Mouse (Mus musculus): ENCODE measurements around the gene Arhgef16.

Gene Arhgef16

DNA sequence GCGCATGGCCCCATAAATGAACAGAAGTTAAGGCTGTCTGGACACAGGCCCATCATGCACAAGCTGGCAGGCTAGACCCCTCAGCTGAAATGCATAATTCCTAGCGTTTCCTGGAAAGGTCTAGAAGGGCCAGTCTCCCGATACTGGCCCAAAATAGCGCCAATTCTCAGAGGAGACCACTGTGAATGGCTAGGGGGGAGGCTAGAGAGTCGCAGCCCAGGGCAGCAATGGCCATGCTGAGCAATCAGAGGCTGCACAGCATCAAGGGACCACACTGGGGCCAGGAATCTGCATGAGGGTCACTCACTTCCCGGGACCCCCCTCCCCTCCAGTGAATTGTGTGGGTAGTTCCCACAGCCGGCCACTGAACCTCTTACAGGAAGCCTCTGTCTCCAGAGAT, 17.8 kb downstream of the Arhgef16 start:
- DNase-seq, result no peak

DNA sequence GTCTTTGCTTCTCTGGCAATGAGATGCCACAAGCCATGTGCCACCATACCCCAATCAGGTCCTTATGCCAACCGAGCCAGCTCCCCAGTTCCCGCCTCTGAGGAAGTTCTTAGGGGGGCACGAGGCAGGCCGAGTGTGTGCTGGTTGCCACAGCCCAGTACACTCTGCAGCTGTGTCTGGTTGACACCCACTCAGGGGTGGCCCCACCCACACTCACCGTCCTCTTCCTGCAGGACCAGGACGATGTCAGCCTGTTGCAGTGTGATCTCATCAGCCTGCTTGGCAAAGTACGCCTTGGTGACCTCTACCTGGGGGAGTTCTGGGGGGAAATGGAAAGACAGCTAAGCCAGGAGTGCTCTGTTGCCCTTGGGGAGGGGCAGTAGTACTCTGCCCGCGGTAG, 22.0 kb downstream of the Arhgef16 start:
- no peak for DNase-seq

DNA sequence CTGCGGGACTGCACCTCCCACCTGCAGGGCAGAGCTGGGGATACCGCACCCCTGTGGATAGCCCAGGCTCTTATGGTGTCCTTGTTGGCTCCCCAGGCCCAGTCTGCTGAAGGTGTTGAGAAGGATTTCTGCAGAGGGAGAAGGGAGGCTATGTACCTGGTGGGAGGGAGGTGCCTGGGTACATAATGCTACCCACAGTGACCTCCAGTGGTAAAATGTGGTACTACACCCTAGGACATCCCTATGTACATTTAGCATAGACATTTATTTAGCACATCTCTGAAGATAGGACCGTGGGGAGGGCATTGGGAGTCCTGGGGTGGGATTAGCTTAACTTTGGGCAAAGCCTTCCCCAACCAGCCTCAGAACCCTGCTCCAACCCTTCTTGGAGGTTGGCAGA, 28.5 kb downstream of the Arhgef16 start:
- peak; percentile 26 to 44 for DNase-seq

DNA sequence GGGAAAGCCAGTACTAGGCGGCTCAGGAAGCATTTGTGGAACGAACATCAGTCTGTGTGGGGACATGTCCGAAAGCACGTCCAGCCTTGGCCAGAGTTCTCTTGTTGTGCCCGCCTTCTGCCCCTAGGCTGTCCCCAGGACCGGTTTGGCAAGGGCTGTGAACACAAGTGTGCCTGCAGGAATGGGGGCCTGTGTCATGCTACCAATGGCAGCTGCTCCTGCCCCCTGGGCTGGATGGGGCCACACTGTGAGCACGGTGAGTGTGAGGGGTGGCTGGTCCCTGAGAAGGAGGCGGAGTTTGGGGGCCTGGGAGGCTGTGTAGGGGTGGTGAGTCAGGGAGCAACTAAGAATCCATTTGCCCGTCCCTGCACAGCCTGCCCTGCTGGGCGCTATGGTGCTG, 32.0 kb downstream of the Arhgef16 start:
- DNase-seq, result no peak

DNA sequence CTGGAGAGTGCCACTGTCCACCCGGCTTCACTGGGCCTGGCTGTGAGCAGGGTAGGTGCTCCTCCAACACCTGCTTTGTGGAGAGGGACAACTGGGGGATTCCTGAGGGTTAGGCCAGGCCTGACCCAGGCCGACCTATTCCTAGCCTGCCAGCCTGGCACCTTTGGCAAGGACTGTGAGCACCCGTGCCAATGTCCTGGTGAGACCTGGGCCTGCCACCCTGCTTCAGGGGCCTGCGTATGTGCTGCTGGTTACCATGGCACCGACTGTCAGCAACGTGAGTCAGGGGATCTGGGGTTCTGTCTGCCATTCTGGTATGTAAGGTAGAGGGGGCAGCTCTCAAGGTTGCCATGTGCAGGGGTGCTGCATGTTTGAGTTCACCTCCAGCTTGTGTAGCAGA, 34.0 kb downstream of the Arhgef16 start:
- no peak for DNase-seq

DNA sequence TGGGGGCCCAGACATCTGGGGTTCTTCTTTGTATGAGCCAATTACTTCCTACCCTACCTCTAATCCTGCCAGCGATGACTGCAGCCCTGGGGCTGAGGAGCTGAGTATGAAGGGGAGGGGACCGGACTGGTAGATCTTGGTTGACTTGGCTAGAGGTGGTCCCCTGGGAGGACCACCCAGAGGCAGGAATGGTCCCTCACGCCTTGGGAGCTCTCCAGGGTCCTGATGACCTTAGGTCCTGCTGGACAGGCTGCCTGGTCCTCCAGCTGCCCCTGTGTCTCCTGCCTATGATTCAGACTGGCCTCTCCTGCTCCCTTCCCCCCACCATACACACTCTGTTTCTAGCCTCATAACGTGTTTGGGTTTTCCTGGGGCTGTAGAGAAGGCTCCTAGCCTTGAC, 39.4 kb downstream of the Arhgef16 start:
- DNase-seq, result no peak

DNA sequence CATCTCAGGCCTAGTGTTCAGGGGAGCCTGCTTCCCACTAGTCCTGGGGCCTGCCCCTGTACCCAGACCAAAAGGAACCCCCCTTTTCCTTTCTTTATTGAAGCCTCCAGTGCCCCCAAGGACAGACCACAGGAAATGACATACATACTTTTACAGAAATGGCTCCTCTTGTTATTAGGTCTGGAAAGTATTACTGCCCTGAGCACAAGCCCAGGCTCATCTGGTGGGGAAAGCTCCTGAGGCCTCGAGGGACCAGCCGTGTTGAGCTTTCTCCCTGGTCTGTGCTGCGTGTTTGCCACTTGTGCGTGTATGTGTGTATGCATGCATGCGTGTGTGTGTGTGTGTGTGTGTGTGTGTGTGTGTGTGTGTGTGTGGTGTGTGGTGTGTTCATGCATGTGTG, 40.7 kb downstream of the Arhgef16 start:
- DNase-seq, result no peak

DNA sequence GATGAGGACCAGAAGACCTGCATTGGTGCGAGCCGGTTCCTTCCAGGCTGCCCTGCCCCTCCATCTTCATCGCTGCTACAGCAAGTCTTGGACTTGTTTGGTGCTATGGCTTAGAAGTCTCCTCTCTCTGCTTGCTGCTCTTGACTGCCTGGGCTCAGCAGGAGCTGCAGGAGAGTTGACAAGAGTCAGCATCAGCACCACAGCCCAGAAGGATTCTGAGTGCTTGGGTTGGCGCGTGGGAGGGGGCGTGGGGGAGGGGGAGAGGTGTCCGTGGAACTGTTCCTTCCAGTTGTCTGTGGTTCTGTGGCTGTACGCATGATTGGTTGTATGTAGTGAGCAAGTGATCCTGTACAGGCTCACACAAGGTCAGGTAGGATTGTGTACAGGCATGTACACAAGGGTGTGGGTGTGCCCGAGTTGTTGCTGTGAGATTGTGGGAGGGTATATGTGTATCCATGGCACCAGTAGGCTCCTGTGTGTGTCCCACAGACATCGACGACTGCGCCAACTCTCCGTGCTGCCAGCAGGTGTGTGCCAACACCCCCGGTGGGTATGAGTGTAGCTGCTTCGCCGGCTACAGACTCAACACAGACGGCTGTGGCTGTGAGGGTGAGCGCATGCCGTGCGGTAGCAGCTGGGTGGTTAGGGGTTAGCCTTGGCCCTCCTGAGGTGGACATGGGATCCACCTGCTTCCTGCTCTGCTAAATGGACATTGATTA, 48.8 kb downstream of the Arhgef16 start:
- no peak for DNase-seq

DNA sequence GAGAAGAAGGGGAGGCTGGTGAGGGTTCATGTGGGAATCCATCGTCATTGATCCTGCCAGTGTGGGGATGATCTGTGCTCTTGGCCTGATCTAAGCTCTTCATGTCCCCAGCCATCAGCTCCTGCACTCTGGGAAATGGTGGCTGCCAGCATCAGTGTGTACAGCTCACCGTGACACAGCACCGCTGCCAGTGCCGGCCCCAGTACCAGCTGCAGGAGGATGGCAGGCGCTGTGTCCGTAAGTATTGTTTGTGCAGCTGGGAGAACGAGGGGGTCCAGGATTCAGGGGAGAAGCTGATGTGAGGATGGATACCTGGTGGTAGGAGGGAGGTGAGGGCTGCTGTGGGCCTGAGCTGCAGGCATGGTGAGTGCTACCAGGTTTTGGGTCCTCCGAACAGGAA, 52.2 kb downstream of the Arhgef16 start:
- no peak for DNase-seq

DNA sequence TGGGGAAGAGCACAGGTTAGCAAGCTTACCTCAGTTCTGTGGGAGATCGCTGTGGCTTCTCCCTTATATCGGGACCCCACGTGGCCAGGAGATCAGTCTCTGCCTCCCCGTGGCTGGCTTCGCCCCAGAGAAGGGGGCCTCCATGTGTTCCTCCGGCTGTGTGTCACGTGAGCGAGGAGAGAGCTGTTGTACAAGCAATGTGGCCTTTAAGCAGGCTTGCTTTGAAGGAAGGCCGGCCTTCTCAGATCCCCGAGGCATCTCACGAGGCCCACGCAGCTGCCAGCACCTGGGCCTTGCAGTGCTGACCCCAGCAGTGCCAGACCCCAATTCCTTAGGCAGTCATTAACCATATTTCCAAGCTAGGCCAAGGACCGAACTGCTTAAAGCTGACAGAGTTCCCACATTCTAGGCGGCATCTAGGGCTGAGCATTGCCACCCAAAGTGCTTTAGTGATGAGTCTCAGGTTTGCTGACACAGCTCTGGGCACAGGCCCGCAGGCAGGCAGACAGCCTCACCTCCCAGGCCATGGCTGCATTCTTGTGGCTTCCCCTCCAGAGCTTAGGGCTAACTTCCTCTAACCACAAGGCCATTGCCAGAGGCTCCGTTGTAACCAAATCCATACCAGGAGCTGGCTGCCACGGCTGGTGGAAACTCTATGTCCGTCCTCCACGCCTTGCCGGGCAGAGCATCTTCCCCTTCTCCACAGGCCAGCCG, 53.2 kb downstream of the Arhgef16 start:
- DNase-seq, result no peak

DNA sequence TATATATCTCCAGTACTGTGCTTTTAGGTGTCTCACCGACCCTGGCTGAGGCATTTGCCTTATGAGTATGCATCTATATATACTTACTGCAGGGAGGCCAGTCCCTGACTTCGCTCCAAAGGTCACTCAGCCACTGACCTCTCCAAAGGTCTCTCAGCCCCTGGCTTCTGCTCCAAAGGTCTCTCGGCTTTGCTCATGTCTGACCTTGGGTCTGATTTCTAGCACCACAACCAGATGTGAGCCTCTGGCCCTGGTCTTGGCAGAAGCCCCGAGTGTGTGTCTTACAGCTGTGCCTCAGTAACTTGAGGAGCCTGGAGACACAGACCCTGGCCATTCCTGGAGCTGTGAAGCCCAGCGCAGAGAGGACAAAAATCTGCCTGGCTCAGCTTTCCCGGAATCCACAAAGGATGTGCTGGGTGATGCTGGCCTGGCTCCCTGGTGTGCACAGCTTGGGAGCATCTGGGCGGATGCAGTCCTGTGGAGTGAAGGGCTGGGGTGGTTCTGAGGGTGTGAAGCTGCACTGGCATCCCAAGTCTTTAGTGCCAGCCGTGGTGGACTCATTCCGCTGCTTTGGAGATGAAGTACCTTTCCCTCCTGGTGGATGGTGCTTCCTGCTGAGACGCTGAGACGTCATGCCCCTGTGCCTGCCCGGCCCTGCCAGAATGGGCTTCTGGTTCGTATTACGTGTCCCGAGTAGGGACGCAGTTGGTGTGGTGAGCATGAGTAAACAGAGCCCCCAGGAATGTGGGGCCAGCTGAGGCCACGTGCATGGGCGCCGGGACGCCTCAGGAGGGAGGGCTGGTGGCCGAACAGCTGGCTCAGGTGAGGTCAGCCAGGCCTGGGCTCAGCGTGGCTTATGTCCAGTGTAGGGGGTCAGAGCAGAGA, 54.0 kb downstream of the Arhgef16 start:
- no peak for DNase-seq

DNA sequence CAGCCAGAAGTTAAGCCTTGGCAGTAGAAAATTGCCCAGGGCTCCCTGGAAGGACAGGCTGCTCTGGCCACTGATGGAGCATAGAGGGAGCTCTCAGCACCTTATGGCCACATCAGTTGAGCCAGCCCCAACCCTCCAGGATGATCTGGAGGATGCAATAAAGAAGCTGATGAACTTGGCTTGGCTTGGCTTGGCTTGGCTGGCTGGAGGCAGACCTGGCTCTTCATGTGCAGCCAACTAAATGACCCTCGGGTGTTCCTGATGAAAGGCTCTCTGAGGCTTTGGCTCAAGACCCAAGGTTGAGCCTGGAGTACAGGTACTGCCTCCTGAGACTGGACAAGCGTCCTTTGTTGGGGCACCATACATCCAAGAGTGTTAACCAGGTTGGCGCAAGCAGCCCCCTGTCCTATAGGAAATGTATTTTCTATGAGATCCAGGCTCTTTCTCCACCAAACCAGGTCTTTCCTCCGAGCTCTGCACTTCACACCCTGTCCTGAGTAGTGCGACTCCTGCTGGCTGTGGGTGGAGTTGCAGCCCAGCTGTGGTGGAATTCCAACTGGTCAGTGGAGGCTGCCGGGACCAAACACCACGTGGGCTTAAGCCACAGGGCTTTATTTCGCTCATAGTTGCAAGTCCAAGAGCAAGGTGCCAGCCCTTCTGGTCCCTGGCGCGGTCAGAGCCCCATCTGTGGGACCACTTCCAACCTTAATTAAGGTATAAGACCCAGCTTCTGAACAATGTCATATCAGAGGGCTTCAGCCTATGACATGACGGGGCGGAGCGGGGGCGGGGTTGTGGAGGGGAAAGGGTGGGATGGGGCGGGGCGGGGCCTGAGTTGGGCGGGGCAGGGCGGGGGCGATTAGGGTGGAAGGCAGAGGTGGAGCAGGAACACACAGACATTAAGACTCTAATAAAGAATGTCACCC, 55.1 kb downstream of the Arhgef16 start:
- peak; percentile 67 to 68 for DNase-seq

DNA sequence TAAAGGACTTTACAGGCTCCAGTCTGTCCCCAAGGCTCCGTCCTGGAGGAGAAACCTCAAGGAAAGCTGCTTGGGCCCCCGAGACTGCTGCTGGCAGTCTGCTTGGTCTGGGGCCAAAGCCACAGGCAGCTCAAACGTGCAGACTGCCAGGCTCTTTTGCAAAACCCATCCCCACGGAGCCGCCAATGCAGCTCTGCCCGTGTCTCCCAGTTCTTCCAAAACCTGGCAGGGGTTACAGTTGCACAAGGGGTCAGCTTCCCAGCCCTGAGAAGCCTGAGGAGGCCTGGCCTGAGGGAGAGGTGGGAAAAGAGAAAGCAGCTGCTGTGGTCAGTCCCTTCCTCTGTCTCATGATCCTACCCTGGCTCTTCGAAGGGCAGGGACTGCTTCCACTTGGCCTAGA, 56.1 kb downstream of the Arhgef16 start:
- DNase-seq, result no peak

DNA sequence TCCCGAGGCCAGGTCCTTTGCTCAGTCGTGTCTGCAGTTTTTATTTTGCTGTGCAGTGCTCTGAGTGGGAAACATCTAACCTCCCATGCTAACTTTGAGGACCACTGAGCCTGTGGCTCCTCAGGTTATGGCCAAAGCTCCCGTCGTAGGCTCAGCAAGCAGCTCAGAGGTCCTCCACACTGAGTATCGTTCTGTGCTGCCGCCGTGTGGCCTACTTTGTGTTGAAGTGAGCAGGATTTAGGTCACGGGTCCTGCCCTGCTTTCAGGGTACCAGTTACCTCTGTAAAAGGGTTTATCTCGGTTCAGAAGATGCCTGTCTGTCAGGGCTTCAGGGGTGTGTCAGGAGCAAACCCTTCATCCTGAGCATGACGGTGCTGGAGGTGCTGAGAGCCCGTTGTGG, 60.9 kb downstream of the Arhgef16 start:
- DNase-seq, result no peak

DNA sequence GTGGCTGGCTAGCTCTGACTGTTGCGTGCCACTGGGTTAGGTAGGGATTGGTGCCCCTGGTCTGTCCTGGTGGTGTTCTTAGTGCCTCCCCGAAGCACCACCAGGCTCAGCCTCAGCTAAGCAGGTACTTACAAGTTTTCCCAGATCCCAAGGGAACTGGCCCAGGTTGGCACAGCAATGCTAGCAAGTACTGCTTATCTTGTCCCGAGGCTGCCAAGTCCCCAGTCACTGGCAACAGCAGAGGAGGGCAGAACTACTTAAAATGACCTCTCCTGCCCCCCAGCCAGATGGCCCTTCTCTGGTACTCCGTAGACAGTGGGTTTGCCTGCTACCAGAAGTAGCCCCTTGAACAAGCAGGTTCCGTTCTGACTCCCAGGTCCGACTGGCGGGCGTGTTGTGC, 62.3 kb downstream of the Arhgef16 start:
- DNase-seq, result no peak

DNA sequence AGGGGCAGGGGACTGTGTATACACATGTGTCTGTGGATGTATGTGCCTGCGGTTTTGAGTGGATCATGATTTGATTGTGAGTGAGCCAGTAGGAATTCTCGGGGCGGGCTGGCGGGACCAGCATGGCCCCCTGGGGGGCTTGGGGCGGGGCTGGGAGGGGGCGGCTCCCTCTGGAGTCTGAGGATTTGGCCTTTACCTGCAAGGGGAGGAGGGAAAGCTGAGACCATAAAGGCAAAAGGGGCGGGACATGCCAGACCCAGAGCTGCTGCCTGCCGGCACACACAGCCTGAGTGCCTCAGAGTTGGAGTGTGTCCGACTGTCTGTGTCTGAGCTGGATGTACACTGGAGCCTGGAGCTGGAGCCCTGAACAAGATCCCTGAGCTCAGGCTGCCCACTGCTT, 64.2 kb downstream of the Arhgef16 start:
- DNase-seq, result no peak

DNA sequence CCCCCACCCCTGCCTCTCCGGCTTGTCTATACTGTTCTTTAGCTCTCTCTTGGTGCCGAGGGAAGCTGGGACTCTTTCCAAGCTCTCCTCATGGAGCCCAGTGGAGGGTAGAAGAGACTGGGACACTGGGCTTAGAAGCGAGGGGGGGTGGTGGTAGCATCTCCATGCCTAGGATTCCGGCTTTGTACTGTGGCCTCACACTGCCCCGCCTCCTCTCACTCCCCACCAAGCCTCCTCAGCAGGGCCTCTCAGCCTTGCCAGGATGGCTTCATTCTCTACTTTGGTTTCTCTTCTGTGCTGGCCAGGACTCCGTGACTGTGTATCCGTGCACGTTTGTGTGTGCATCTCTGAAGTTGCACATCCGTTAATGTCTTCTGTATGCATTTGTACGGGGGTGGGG, 64.6 kb downstream of the Arhgef16 start:
- DNase-seq, result no peak

DNA sequence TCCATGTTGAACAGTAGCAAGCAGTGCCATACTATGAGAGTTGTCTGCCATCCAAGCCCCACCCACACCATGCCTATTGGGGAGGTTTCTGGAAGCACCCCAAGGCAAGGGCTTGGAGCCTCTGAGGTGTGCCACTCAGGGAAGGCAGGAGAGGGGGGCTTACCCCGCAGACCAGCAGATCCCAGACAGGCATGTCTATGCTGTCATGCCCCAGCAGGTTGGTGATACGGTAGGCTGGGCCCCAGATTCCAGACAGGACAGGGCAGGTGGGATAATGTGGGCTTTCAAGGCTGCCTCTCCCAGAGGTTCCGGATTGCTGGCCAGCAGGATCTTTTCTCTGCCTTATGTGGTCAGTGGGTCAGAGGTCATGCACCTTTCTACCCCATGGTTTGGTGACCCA, 65.5 kb downstream of the Arhgef16 start:
- DNase-seq, result no peak

DNA sequence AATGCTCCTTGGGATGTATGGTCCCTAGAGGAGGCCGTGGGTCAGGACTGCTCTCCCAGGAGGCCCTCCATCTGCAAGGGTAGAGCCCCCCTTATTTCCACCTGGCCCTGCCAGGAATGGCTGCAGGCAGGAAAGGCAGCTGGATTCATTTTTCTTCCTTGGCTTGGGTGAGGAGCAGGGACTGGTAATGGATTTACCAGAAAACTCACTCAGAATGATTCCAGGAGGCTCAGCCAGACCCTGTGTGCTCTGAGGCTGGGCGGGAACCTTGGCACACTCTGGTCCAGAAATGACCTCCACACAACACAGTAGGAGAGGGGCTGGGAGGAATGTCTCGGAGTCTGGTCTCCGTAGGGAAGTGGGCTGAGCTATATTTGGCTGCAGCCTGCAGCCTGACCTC, 69.2 kb downstream of the Arhgef16 start:
- no peak for DNase-seq

DNA sequence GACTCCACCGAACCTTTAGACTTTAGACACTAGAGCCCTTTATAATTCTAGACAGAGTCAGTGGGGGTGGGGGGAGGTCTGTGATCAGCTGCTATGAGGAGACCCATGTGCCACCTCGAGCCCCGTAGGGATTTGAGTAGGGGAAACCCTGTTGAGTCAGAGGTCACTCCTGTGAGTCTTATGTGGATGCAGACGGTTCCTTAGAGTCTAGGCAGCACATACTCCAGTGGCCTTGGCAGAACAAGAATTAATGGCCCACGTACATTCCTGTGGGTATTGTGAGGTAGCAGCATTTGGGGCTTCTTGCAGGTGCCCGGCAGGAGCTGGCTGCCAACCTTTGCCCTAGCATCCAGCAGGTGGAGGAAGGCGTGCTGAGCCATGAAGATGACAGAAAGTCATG, 70.1 kb downstream of the Arhgef16 start:
- no peak for DNase-seq

DNA sequence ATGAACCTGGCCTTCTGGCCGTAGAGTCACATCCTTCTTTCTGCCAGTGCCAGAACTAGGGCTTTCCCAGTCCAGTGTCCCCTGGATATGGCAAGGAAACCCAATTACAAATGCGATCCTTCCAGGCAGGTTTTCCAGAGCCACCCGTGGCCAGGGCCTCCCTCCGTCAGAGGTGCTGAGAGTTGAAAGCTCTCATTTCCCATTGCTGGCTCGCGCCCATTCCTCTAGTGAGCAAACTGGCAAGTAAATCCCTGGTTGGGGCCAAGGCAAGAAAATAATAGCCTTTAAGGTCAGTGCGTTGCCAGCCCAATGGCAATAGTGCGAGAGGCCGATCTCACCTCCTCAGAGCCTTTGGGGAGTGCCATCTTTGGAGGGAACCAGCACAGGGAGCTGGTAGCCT, 71.9 kb downstream of the Arhgef16 start:
- no peak for DNase-seq

Data from B cell, adult 2 months (primary cell).